Mouse (Mus musculus) frontal cortex, postnatal 14 days (tissue): ENCODE data around the gene Gtf3c1.
"Not testable (repeated sequence)": the region's sequence is repeated elsewhere in the genome, so short reads cannot be mapped to it uniquely, and the experiment has no call there.

Source experiments
- DNase-seq, 2 experiments: peaks; one replicate each; pipeline ENCODE4 v3.0.0; 2022; ENCODE audit warnings: low spot score in 2 of 2

Gtf3c1 gene

DNA sequence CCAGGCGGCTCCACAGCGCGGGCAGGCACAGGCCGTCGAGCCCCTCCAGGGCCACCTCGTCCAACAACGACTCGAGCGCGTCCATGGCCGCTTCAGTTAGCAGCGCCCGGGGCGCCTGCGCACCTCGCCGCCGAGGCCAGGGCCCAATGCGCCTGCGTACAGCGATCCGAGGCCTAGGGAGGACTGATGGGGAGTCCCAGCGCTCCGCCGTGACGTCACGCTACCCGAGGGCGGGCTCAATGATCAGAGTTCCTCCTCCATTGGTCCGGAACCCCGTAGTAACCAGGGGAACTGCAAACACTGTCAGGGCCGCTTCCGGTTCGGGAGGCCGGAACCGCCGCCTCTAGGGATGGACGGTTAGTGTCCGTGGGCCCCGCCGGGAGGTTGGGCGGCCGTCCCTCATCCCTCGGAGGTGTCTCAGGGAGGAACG is at the start of gene Gtf3c1, which contains the start of gene D430042O09Rik:
Gtf3c1 (minus strand) TSS at position 188 of the 430 bp plus-strand sequence.
D430042O09Rik (plus strand) TSS at position 296 of the 430 bp plus-strand sequence.
- DNase-seq = peak; percentile 99 to 100

DNA sequence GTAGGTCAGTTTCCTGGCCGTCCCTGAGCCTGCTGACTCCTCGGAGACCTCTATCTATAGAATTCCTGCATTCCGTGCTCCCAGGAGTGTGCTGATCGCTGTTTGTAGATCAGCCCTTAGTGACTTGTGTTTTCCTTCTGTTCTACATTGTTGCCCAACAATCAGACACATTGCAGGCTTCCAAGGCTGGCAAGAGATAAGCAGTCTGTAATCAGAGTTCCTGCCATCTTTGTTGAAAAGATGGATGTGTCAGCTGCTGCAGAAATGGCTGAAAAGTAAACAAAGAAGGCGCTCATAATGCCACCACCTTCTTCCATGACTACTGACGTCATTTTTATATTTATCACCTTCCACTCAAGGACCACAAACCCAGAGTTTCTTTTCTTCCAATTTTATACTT is 49.2 kb upstream of the Gtf3c1 start:
- no peak for DNase-seq

DNA sequence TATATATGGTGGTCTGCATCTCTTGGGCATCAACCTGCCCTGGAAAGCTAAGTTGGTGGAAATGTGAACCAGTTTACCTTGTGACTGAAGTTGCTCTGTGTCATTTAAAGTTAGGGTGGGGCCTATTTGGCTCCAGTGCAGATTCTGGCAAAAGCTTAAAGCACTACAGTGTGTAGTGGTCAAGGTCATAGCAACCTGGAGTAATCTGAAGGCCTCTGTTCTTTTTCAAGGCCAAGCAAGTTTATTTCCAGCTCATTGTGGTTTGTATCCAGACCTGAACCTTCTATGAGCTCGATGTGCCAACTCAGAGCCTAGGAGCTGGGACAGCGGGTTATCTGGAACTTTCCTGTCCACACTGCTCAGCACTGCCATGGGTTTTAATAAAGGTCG is 45.7 kb upstream of the Gtf3c1 start:
- no peak for DNase-seq

DNA sequence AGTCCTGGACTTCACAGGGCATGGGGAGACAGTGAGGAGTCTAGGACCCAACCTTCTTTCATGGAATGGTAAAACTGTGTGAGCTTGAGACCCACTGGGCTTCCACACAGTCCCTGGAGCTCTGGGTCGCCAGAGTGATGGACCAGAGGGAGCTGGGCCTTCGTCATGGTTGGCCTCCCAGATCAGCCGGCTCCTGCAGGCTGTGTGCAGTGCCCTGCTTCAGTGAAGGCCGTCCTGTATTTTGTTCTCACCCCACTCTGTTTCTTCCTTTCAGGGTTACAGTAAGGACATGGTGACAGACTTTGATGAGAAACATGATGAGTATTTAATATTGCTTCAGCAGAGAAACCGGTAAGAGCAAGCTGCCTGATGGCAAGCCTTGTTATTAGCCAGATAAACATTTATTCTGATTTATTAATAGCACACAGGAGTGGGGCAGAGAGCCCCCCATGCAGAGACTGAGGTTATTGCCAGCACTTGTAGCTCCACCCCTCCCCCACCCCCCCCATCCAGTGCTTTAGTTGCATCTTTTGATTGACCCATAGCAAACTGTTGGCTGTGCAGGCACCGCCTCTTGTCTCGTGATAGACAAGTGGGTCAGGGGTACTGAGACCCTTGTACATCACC is 45.2 kb upstream of the Gtf3c1 start:
- no peak for DNase-seq

DNA sequence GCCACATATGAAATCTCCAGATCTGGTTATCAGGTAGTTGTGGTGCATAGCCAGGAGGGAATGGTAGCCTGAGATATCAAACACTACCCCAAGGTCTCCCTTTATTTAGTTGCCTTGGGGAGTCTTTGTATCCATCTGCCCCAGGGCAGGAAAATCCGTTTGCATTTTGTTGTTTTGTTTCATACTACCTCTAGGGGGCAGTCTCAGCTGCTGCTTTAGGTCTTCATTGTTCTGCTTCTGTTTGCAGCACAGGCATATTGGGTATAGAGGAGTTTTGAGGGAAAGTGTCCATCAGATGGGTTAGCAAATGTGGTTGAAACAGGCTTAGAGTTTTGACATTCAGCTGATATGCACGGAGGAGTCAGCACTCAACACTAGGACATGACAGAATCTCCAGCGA is 40.6 kb upstream of the Gtf3c1 start:
- no peak for DNase-seq

DNA sequence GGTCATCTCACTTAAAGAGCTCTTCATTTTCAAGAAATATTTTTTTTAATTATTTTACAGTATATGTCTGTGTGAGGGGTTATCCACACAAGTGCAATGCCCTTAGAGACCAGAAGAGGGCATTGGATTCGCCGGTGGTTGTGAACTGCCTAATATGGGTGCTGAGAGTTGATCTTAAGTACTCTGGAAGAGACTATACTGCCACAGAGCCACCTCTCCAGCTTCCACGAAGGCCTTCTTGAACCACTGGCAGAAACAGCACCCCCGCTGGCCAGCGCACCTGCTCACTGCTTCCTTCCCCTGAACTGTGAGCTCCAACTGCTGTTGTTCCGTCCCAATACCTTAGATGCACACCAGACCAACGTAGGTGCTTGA is 39.7 kb upstream of the Gtf3c1 start:
- no peak for DNase-seq

DNA sequence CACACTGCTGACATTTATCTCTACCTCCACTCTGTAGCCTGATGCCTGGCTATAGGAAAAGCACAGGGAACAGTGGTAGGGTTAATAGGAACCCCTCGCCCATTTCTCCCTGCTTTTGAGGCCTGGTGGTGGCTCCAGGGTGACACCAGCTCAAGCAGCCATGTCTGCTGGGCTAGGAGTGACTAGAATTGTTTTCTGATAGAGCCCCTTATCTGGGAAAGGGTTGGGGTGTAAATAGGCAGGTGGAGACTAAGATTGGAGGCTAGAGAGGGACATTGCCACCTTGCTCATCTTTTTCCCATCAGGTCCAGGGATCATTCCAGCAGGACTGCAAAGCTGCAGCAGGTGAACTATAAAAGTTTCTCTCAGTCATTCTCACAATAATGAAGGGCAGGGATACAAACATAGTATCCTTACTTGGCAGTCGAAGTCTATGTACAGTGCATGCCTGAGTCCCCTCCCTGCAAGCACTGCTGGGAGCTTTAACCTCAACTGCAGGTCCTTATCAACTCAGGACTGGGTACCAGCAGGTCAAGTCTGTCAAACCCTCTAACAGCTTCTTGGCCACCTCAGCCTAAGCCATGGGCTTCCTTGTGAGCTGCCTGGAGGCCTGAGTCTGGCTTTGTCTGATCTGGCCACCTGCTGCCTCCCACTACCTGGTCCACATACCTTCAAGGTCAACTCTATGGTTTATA is 39.2 kb upstream of the Gtf3c1 start:
- no peak for DNase-seq

DNA sequence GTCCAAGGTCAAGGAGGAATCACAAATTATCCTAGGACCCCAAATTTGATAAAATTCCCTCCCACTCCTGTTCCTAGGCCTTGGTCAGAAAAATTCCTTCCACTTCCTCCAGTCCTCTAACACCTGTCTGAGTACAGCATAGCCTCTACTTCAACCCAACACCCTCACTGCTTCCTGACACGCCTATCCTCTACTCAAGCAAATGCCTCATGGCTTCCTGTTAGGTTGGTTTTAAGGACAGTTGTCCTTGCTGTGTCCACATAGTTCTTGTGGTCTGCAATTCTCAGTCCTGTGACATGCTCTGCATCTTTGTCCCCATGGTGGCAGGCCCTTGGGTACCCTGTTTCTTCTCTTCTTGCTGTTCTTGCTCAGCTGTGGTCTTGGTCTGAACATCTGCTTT is 37.2 kb upstream of the Gtf3c1 start:
- DNase-seq = no peak

DNA sequence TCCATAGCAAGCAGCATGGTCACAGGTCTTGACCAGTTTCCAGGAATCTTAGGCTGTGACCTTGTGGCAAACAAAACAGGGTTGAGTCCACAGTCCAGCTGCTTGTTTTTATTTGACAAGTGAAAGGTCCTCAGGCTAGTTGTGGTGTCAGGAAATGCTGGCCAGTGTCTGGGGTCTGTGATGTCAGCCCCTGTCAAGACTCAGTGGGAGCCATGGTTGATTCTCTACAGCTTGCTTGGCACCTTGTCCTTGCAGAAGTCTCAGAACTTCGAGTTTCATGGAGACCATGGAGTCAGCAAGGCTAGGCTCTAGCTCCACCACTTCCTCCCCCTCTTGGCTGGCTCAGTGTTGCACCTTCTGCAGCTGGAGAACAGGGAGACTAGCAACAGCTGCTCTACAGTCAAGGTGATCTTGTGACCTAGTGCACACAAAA is 33.7 kb upstream of the Gtf3c1 start:
- DNase-seq = no peak

DNA sequence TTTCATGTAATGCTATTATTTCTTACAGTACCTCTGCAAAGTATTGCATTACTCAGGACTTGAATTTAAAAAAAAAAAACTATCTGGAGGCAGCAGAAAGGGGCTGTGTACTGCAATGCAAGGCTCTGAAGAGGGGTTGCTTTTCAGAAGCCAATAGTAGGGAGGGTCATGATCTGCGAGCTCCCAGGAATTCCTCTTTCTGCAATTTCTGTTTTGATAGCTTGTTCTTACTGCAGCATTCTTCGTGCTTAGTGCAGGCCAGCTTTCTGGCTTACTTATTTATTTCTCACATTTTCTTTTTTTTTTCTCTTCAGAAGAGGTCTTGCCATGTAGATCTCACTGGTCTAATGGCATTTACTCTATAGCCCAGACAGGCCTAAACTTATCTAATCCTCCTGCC is 32.9 kb upstream of the Gtf3c1 start:
- DNase-seq = no peak

DNA sequence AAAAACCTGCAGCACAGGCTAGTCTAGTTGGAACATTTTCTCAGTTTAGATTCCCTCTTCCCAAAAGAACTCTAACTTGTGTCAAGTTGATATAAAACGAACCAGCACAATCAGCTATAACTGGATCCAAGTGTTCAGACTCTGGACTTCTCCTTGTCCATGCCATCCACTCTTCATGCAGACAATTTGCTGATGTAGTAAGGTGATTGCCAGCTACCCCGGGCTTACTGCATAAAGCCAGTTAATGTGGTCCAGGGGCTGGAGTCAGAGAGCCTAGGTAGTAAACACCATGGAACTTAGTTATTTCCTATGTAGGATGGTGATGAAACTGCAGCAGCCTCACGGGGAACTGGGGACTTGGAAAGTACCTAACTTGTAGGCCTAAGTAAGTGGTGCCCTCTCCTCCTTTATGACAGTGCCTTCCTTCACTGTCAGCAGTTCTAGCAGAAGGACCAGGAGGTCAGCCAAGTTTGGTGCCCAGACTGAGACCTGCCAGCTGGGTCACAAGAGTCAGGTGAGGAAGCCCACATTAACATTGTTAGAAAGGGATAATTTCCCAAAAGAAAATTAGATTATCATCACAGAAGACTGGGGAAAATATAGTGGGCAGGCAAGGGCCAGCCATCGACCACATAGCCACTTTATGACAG is 28.9 kb upstream of the Gtf3c1 start:
- no peak for DNase-seq

DNA sequence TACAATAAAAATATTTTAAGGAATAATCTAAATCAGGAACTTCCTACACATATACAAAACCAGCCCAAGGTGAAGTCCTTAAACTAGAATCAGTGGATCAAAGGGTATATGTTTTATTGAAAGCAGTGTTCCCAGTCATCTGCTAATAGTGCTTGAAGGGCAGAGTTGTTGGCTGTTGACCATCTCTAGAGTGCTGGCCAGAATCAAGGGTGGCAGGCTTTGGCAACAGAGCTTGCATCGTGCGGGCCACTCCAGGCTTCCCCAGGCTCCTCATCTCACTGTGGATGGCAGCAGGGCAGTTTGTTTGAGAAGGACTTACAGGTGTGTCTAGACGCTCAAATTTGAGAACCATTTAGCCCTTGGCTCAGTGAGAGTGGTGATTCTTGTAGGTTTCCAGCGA is 26.2 kb upstream of the Gtf3c1 start:
- no peak for DNase-seq

DNA sequence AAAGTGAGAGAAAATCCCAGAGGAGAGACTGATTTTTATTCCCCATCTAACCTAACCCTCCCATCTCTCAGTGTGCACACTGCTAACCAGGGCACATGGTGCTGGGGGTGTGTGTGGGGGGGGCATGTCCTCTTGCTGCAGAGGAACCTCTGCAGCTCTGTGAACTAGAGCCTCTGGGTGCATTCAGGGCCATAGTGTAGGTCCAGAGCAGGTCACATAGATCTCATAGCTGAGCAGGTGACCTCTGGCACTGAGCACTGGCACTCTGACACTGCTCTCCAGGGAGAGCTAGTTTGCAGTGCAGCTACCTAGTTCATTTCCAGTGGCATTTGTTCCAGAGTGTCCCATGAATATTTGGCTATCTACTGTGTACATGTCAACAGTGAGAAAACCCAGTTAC is 24.1 kb upstream of the Gtf3c1 start:
- no peak for DNase-seq

DNA sequence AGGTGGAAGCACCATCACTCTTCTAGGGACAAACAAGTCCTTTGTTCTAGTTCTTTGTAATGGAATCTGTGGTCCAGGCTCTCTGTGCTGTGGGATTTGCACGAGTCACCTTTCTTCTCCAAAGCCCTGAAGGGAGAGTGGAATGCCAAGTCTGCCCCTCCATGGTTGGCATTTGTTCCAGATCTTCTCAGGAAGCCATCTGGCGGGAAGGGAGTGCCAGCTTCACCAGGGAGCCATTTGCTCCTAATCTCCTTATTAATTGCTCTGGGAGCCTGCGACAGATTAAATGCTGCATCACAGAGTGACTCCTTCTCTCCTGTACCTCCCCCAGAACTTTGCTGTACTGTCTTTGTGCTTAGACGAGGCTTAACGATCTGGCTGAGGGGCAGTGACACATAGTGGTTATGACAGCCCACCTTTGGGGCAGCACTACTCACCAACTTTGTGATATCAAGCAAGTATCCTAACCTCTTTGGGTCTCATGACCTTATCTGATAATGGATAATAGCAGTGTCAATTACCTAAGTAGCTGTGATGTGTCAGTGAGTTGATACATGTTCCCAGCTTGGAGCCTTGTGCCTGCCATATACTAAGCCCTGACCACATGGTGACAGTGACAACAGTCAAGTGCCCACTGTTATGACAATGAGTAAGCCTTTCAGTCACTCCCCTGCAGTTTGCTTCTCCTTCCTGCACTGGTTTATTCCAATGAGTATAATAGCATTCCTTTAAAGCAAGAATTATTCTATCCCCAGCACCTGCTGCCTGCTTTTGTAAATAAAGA is 15.8 kb upstream of the Gtf3c1 start:
- no peak for DNase-seq

DNA sequence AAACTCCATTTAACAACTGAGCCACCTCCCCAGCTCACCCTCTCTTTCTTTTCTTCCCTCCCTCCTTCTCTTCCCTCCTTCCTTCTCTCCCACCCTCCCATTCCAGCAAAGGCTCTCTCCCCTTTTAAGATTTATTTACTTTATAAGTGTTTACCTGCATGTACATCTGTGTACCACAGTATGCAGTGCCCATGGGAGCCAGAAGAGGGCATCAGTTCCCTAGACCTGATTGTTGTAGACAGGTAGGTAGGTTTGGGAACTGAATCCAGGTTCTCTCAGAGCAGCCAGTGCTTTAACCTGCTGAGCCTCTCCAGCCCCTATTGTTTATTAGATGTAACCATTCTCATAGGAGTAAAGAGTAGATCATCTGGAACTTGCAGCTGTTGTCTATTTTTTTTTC is 14.5 kb upstream of the Gtf3c1 start:
- no peak for DNase-seq

DNA sequence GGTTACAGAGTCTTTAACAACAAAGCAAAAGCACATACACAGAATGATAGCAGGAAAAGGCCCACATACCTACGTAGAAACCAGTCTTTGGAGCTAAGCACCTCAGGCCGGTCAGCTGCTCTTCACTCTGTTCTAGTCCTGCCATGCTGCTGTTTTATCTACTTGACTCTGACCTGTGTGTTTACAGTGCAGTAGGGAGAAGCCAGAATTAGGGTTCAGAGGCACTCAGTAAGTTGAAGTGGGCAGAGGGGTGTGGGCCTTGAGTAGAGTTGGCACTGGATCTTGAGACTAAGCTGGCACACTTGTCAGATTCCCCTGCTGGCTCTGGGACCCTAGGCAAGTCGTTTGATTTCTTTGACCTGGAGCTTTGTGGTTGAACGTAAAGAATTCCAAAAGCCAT is 13.5 kb upstream of the Gtf3c1 start:
- no peak for DNase-seq

DNA sequence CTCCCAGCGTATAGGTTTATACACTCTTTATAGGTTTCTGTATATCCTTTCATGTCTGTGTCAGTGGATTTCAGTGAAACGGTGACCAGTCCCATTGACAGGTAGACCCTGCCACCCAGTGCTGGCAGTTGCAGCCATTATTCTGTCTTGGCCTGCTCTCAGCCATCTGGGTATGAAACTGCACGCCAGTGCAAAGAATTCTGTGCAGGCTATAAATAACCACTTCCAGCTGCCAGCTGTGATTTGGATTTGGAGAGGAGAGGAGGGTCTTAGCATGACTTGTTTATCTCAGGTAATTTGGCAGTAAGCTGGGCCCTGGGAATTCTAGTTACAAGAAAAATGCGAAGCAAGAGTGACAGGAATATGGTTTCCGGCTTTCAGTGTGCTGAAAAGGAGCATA is 12.8 kb upstream of the Gtf3c1 start:
- DNase-seq = no peak

DNA sequence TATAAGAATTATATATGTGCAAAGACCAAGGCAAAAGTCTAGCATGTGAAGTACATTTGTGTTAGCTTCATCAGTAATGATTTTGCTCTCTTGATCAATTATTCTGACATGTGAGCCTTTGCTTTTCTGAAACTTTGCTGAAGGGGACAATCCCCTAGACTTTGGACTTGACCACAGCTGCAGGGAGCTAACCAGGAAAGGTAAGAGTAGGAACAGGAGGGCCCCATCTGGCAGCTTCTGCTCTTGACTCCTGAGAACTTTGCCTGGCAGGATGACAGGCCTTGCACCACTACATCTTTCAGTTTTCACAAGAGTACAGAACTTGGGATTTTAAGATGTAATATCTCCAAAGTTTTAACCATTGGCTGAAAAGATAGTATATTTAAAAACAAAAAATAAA is 10.0 kb upstream of the Gtf3c1 start:
- no peak for DNase-seq

DNA sequence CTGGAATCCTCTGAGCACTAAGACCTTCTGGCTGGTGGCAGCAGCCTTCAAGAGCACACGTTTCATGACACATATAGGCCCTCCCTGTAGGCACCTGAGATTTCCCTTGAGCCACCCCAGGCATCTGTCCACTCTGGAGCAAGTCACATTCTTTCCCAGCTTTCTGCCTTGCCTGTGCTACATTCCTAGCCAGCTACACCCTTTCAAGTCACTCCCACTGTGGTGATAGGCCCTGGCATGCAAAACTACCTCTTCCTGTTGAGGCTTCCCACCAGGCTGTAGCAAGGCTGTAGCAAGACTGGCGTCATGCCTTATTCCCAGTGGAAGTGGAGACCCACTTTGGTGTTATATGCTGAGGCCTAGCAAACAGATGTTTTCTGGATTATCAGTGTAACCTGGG is 9.1 kb upstream of the Gtf3c1 start:
- DNase-seq = no peak

DNA sequence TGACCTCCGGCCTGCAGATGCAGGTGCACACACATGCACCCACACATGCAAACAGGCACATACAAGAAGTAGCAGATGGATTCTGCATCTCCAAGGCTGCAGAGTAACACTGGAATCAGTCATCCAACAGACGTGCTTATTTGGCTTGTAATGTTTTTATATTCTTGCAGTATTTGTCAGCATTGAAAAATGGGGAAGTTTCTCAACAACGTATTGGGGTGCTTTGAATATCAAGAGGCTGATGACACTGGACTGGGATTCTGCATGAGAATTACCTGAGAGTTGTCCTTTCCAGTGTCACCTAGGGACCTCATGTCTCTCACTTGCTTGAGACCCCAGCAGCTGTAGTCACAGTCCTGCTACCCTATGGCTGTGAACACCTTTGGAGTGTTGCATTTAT is 7.2 kb upstream of the Gtf3c1 start:
- DNase-seq = no peak

DNA sequence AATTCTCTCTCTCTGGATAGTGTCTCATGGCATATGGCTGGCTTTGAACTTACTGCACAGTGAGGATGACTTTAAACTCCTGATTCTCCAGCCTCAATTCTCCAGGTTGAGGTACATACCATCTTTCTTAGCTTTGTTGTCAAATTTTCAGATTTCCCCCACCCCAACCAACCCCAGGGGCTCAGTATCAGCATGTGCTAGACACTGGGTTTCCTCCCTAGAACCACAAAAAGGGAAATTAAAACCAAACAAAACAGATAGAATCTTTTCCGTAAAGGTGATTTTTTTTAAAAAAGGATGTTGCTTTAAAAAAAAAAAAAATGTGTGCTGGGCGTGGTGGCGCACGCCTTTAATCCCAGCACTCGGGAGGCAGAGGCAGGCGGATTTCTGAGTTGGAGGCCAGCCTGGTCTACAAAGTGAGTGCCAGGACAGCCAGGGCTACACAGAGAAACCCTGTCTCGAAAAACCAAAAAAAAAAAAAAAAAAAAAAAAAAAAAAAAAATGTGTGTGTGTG is 6.0 kb upstream of the Gtf3c1 start:
- not testable (repeated sequence) for DNase-seq

DNA sequence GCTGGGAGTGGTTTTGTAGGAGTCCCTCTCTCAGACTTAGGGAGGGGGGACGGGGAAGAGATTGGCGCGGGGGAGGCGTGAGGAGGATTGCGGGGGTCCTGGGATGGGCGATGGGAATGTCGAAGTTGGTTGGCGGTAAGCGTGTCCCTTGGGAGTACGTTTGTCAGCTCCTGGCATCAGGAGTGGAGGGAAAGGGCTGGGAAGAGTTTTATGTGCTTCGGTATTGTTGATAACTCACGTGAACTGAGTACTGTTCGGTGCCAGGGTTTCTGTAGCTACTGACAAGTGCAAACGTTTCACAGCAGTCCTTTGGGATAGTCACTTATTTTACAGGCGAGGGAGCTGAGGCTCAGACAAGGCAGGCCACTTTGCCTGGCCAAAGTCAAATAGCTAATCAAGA is 520 bp upstream of the Gtf3c1 start:
- DNase-seq = no peak
